Mouse (Mus musculus) gastrocnemius, adult 8-10 months (tissue): ENCODE measurements at regions not wholly inside any gene's neighbourhood (a gene's known extent, or its start where the extent isn't known, plus 50 kb on each side); places are given as distances from the start of the nearest gene placed in this dataset.

ENCODE experiments used
- DNase-seq, 2 experiments: peaks; one replicate each; pipeline ENCODE4 v3.0.0; 2022; ENCODE audit warnings: low spot score in 2 of 2

- no peak for DNase-seq
Measured at GRCm38 (mm10) chr14:18394071-18394745, 62.5 kb upstream of the Ube2e1 start.

GRCm38 (mm10) chr14:18391824-18392486 lies 60.3 kb upstream of the Ube2e1 start:
- no peak for DNase-seq

GRCm38 (mm10) chr14:18389390-18389789 lies 57.7 kb upstream of the Ube2e1 start:
- DNase-seq, result no peak

- no peak for DNase-seq
Measured at GRCm38 (mm10) chr14:18385953-18386668, 54.5 kb upstream of the Ube2e1 start.
